Comparison of ENCODE assay signal across 11 mouse cellular contexts in the genomic region with DNA sequence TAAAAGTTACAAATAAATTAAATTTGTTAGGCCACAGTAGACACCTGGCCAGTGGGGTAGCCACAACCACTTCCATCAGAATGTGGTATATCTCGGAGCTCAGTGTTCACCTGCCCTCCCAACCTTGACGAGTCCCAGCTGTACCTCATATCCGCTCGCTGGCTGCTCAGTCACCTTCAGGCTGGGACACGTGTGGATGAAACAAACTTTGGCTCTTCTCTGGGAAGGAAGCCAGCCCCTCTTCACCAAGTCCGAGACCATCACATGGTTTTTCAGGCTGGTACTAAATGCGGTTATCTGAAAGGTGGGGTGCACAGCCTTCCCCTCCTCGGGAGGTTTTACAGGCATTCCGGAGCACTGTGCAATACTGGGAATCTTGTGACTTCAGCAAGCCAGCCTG.
DNase-seq lines count a peak whose midpoint lies in the region; ATAC-seq and TF ChIP-seq lines count a peak whose summit lies in the region.
"Had no signal": no experiment of that assay in that cellular context is flagged by ENCODE, and none has a peak within 500 bp of the region (broad histone marks: within the 10 kb centered on the region; RNA-seq: fewer than 3 reads in every experiment).

No protein-coding gene starts in this region.

- TF ChIP-seq POLR2A in heart, adult 2 months (IDR thresholded peaks at IDR 0.05; ENCODE audit: insufficient read depth, low read depth, low read length), result no peak

- no peak overlapping the region for H3K9ac ChIP-seq in hindbrain, embryonic 12.5 days
- H3K9ac ChIP-seq in heart, adult 2 months (ENCODE audit: low read depth, low read length), result no peak overlapping the region
- H3K9ac ChIP-seq in midbrain, embryonic 11.5 days (ENCODE audit: low read length), result no peak overlapping the region

- H3K9me3 ChIP-seq in hindbrain, embryonic 10.5 days, result no peaks in the 10 kb centered on the region
- no peaks in the 10 kb centered on the region for H3K9me3 ChIP-seq in hindbrain, embryonic 12.5 days (replicated peaks)
- no peaks in the 10 kb centered on the region for H3K9me3 ChIP-seq in limb, embryonic 10.5 days (replicated peaks)
- no peaks in the 10 kb centered on the region for H3K9me3 ChIP-seq in midbrain, embryonic 11.5 days (ENCODE audit: control insufficient read depth, low read length)

- no peaks in the 10 kb centered on the region for H3K36me3 ChIP-seq in hindbrain, embryonic 10.5 days
- no peaks in the 10 kb centered on the region for H3K36me3 ChIP-seq in hindbrain, embryonic 12.5 days
- no peaks in the 10 kb centered on the region for H3K36me3 ChIP-seq in heart, adult 2 months (ENCODE audit: control insufficient read depth, insufficient read depth, low read length)
- H3K36me3 ChIP-seq in limb, embryonic 10.5 days, result no peaks in the 10 kb centered on the region
- H3K36me3 ChIP-seq in midbrain, embryonic 11.5 days (ENCODE audit: control insufficient read depth, insufficient read depth, low read length), result no peaks in the 10 kb centered on the region

- H3K4me3 ChIP-seq in hindbrain, embryonic 10.5 days, result no peak overlapping the region
- no peak overlapping the region for H3K4me3 ChIP-seq in hindbrain, embryonic 12.5 days
- H3K4me3 ChIP-seq in heart, adult 2 months, result no peak overlapping the region
- H3K4me3 ChIP-seq in limb, embryonic 10.5 days, result no peak overlapping the region
- no peak overlapping the region for H3K4me3 ChIP-seq in midbrain, embryonic 11.5 days (ENCODE audit: low read depth, low read length)
- H3K4me3 ChIP-seq: gastrocnemius, adult 2 months had no signal

- H3K4me1 ChIP-seq in hindbrain, embryonic 10.5 days (replicated peaks), result peaks cover 26% of the 10 kb centered on the region
- H3K4me1 ChIP-seq in hindbrain, embryonic 12.5 days, result 0 out of 2 replicates have a peak, but pooled peaks cover 3% of the 10 kb centered on the region
- no peaks in the 10 kb centered on the region for H3K4me1 ChIP-seq in heart, adult 2 months (ENCODE audit: control insufficient read depth, insufficient read depth, low read length)
- H3K4me1 ChIP-seq in limb, embryonic 10.5 days, result peaks cover 17% of the 10 kb centered on the region
- no peaks in the 10 kb centered on the region for H3K4me1 ChIP-seq in midbrain, embryonic 11.5 days (ENCODE audit: control insufficient read depth, insufficient read depth, low read length)

- TF ChIP-seq CTCF in heart, adult 2 months (IDR thresholded peaks at IDR 0.05), result no peak

- no peak for ATAC-seq in hindbrain, embryonic 12.5 days (ENCODE audit: low FRiP score)
- no peak for ATAC-seq in midbrain, embryonic 11.5 days (ENCODE audit: low FRiP score)

- H3K27me3 ChIP-seq in hindbrain, embryonic 10.5 days (ENCODE audit: insufficient read depth, poor library complexity, severe bottlenecking), result no peaks in the 10 kb centered on the region
- H3K27me3 ChIP-seq in hindbrain, embryonic 12.5 days, result no peaks in the 10 kb centered on the region
- H3K27me3 ChIP-seq in heart, adult 2 months (ENCODE audit: control insufficient read depth, insufficient read depth, low read length), result no peaks in the 10 kb centered on the region
- H3K27me3 ChIP-seq in limb, embryonic 10.5 days (ENCODE audit: low read depth, poor library complexity, severe bottlenecking), result no peaks in the 10 kb centered on the region
- H3K27me3 ChIP-seq in midbrain, embryonic 11.5 days (ENCODE audit: control insufficient read depth, insufficient read depth, low read length), result no peaks in the 10 kb centered on the region

- TF ChIP-seq EP300 in heart, adult 2 months (IDR thresholded peaks at IDR 0.05; ENCODE audit: insufficient read depth, low read depth, low read length), result 0 out of 2 replicates have a peak, but pooled peaks have one; percentile 41

- no peak overlapping the region for H3K4me2 ChIP-seq in hindbrain, embryonic 12.5 days (replicated peaks)
- no peak overlapping the region for H3K4me2 ChIP-seq in midbrain, embryonic 11.5 days

- intact Hi-C loops in heart, adult 2 months (cut with DNase I), result no loop called here
- intact Hi-C loops in heart, postnatal 36 days (cut with DNase I), result no loop called here

- no peak for DNase-seq in hindbrain, embryonic 10.5 days (ENCODE audit: low spot score)
- peak; percentile 23 to 59 for DNase-seq in heart, adult 2 months
- peak; percentile 9 to 24 for DNase-seq in heart, postnatal 36 days
- DNase-seq in limb, embryonic 10.5 days (ENCODE audit: low spot score), result peak; percentile 31
- no peak for DNase-seq in right cerebral cortex, postnatal 25 days
- no peak for DNase-seq in frontal cortex, adult 2 months (ENCODE audit: extremely low spot score in 1 of 2, low spot score in 1 of 2)
- no peak for DNase-seq in midbrain, embryonic 11.5 days (ENCODE audit: low spot score, missing footprints)
- DNase-seq: gastrocnemius, adult 2 months; thymus, postnatal 4 days had no signal

- no peaks in the 10 kb centered on the region for H3K79me2 ChIP-seq in heart, adult 2 months (replicated peaks; ENCODE audit: control insufficient read depth, insufficient read depth, low read length)

- peak overlapping the region; percentile 62 for H3K27ac ChIP-seq in hindbrain, embryonic 10.5 days
- no peak overlapping the region for H3K27ac ChIP-seq in hindbrain, embryonic 12.5 days
- H3K27ac ChIP-seq in heart, adult 2 months, result peak overlapping the region; percentile 45; the same call in 1 of the 2 replicates
- H3K27ac ChIP-seq in limb, embryonic 10.5 days, result peak overlapping the region; percentile 44; the same call in 1 of the 2 replicates
- no peak overlapping the region for H3K27ac ChIP-seq in midbrain, embryonic 11.5 days (ENCODE audit: low read depth, low read length)
- H3K27ac ChIP-seq: gastrocnemius, adult 2 months; macrophage had no signal

- WGBS in hindbrain, embryonic 10.5 days, result 78% methylated on average over 9 of the region's 9 CpGs
- WGBS in hindbrain, embryonic 12.5 days, result 78% methylated on average over 9 of the region's 9 CpGs
- 59% methylated on average over 9 of the region's 9 CpGs for WGBS in heart, adult 2 months
- WGBS in limb, embryonic 10.5 days, result 72% methylated on average over 9 of the region's 9 CpGs
- 85% methylated on average over 9 of the region's 9 CpGs for WGBS in midbrain, embryonic 11.5 days

Comparison
In these comparisons a context has a peak if more than half of its experiments do, and no peak if none do; other contexts are left out.
1. H3K27ac ChIP-seq: peak in hindbrain, embryonic 10.5 days (single experiment), heart, adult 2 months (single experiment) and limb, embryonic 10.5 days (single experiment); none in hindbrain, embryonic 12.5 days (single experiment) and midbrain, embryonic 11.5 days (single experiment).
2. DNase-seq: peak in heart, adult 2 months (2 of 2), heart, postnatal 36 days (2 of 2) and limb, embryonic 10.5 days (single experiment); none in hindbrain, embryonic 10.5 days (single experiment), right cerebral cortex, postnatal 25 days (single experiment), frontal cortex, adult 2 months (0 of 2) and midbrain, embryonic 11.5 days (single experiment).